Mouse (Mus musculus): ENCODE results near the gene Ccdc174. TPM values are rescaled to one million over a fixed set of nuclear protein-coding genes. Genes with fewer than 3 reads are reported as not detected.

Gene Ccdc174
- total RNA-seq (2023) = 64.1 TPM

DNA sequence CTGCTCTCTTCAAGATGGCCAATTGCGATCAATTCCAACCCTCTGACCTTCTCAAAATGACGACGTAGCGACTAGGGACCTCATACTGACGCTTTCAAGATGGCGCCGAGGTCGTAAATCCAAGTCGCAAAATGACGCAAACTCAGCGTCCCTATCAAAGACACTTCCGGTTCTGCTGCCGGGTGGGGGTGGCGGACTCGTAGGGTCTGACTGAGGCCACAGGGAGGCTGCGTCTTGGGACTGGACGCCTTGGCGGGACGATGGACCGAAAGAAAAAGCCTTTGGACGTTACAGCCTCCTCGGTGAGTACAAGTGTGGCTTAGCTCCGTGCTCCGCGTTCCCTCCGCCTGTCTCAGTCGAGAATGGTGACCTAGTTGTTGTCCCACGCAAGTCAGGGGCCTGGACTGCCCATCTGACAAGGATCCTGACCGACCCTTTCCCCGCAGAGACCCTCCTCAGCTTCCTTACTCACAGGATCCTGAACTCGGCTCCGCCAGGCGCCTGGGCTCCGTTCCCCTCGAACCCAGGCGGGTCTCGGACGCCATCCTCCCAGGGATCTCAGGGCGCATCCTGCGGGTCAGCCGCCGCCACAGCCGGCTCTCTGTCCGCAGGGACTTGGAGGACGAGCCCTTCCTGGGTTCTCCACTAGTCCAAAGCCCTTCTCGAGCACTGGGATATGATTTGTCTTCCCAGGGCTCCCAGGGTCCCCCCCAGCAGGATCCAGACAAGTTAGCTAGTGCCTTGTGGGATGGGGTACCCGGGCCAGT, at the start of gene Ccdc174:
Gene Ccdc174, plus strand, starts transcription at position 169 of the 767 bp plus-strand sequence.

GRCm38 (mm10) chr6:91902509-91902908, 24.7 kb downstream of the Ccdc174 start, which contains the start of gene 4930590J08Rik:
TSS of gene 4930590J08Rik (plus strand) at chr6:91902809.

Other genes starting within 250 kb of the Ccdc174 start
- 124 TPM for gene Slc6a6, start 194.0 kb upstream of the Ccdc174 start, total RNA-seq (2023)
- gene Grip2, start 50.8 kb upstream of the Ccdc174 start, total RNA-seq (2023) = not detected
- 5.1 TPM for gene 4930590J08Rik, start 24.8 kb downstream of the Ccdc174 start, total RNA-seq (2023)
- 0.23 TPM for gene Fgd5, start 100.8 kb downstream of the Ccdc174 start, total RNA-seq (2023)
- gene Nr2c2, start 213.3 kb downstream of the Ccdc174 start, total RNA-seq (2023) = 117 TPM